Mouse (Mus musculus) hindbrain, embryonic 12.5 days (tissue): ENCODE measurements around the gene Fam228a. TPM values are rescaled to one million over a fixed set of nuclear protein-coding genes. Genes with fewer than 3 reads are reported as not detected.
"Not testable (repeated sequence)": the region's sequence is repeated elsewhere in the genome, so short reads cannot be mapped to it uniquely, and the experiment has no call there.

ENCODE experiments used
- ATAC-seq: fragments of 200-750 bp; cut with Nextera tagmentation; 2 replicates; pipeline ENCODE4 v1.8.0; 2017; ENCODE audit warnings: moderate TSS enrichment; ENCODE audit not compliant: low FRiP score
- H3K27ac ChIP-seq: fragments of 300-500 bp; sonication (generic); 2 replicates; pipeline ENCODE4 v1.5.1; 2016; ENCODE audit warnings: mild to moderate bottlenecking
- H3K27me3 ChIP-seq: fragments of 300-500 bp; sonication (generic); 2 replicates; pipeline ENCODE4 v1.6.1; 2016; ENCODE audit warnings: mild to moderate bottlenecking
- H3K36me3 ChIP-seq: fragments of 300-500 bp; sonication (generic); 2 replicates; pipeline ENCODE4 v1.6.1; 2016; ENCODE audit warnings: mild to moderate bottlenecking
- H3K4me1 ChIP-seq: fragments of 300-500 bp; sonication (generic); 2 replicates; pipeline ENCODE4 v1.6.1; 2016
- H3K4me2 ChIP-seq: fragments of 300-500 bp; sonication (generic); replicated peaks from 2 replicates; pipeline ENCODE4 v1.6.1; 2016; ENCODE audit warnings: mild to moderate bottlenecking
- H3K4me3 ChIP-seq: fragments of 300-500 bp; sonication (generic); 2 replicates; pipeline ENCODE4 v1.5.1; 2016; ENCODE audit warnings: mild to moderate bottlenecking
- H3K9ac ChIP-seq: fragments of 300-500 bp; sonication (generic); 2 replicates; pipeline ENCODE4 v1.6.1; 2016; ENCODE audit warnings: mild to moderate bottlenecking, moderate library complexity
- H3K9me3 ChIP-seq: fragments of 300-500 bp; sonication (generic); replicated peaks from 2 replicates; pipeline ENCODE4 v1.6.1; 2016; ENCODE audit warnings: mild to moderate bottlenecking
- WGBS: fragments of 180-500 bp; shearing (Covaris S2); methylation state at CpG from one replicate; pipeline ENCODE4 v1.1.7; 2016; 5-methylcytosine and 5-hydroxymethylcytosine counted together
- polyA plus RNA-seq: library from polyadenylated mRNA; unstranded; fragments of >200 nt; fragmentation: Nextera tagmentation; extraction: Ambion mirVana; gene quantifications from 2 replicates; pipeline ENCODE4 v1.2.1, GENCODE M21; 2016

Fam228a gene
- 0.33 and 0.35 TPM in 2 replicates for polyA plus RNA-seq

- no peaks in the 10 kb centered on the region for H3K9me3 ChIP-seq
- 86% methylated on average over 18 of the region's 18 CpGs for WGBS
- H3K4me1 ChIP-seq, result no peaks in the 10 kb centered on the region
- no peak within 1 kb of the TSS for H3K9ac ChIP-seq
- no peak for ATAC-seq
- H3K4me3 ChIP-seq, result no peak within 1 kb of the TSS
- H3K27ac ChIP-seq, result no peak within 1 kb of the TSS
- no peak within 1 kb of the TSS for H3K4me2 ChIP-seq
- H3K27me3 ChIP-seq, result no peaks in the 10 kb centered on the region
- H3K36me3 ChIP-seq, result no peaks in the 10 kb centered on the region
These were observed at the start of gene Fam228a for GRCm38 (mm10) chr12:4738031-4738576. Fam228a (minus strand) TSS chr12:4738430.

GRCm38 (mm10) chr12:4784466-4784865 is 46.2 kb upstream of the Fam228a start:
- no peaks in the 10 kb centered on the region for H3K36me3 ChIP-seq

GRCm38 (mm10) chr12:4783598-4783997 is 45.4 kb upstream of the Fam228a start:
- 41% methylated on average over 5 of the region's 5 CpGs for WGBS
- Histone ChIP-seq H3K4me1 (no peaks in the 10 kb centered on the region), H3K9me3 (no peaks in the 10 kb centered on the region), H3K27ac (no peak overlapping the region), H3K4me2 (no peak overlapping the region), H3K9ac (no peak overlapping the region), H3K4me3 (no peak overlapping the region), H3K27me3 (no peaks in the 10 kb centered on the region), H3K36me3 (no peaks in the 10 kb centered on the region)
- no peak for ATAC-seq

More at GRCm38 (mm10) chr12:4784466-4784865, 46.2 kb upstream of the Fam228a start:
- Histone ChIP-seq H3K9ac (no peak overlapping the region), H3K27ac (no peak overlapping the region), H3K4me3 (no peak overlapping the region), H3K27me3 (no peaks in the 10 kb centered on the region), H3K4me2 (no peak overlapping the region), H3K9me3 (no peaks in the 10 kb centered on the region), H3K4me1 (no peaks in the 10 kb centered on the region)
- 79% methylated on average over 2 of the region's 2 CpGs for WGBS
- ATAC-seq, result no peak

- 95% methylated on average over 9 of the region's 9 CpGs for whole genome bisulfite sequencing
- H3K36me3 ChIP-seq, H3K4me2 ChIP-seq, H3K4me3 ChIP-seq, H3K27ac ChIP-seq, H3K27me3 ChIP-seq, H3K9me3 ChIP-seq, H3K9ac ChIP-seq, H3K4me1 ChIP-seq, ATAC-seq: not testable (repeated sequence)
These were observed 43.6 kb upstream of the Fam228a start for GRCm38 (mm10) chr12:4781725-4782404.

- no peaks in the 10 kb centered on the region for H3K27me3 ChIP-seq
- no peak overlapping the region for H3K4me2 ChIP-seq
- H3K27ac ChIP-seq, result no peak overlapping the region
- H3K4me3 ChIP-seq, result no peak overlapping the region
- H3K36me3 ChIP-seq, result no peaks in the 10 kb centered on the region
- H3K4me1 ChIP-seq, result no peaks in the 10 kb centered on the region
- ATAC-seq, result no peak
- H3K9me3 ChIP-seq, result no peaks in the 10 kb centered on the region
- WGBS, result 85% methylated on average over 1 of the region's 1 CpGs
- no peak overlapping the region for H3K9ac ChIP-seq
These were observed 43.0 kb upstream of the Fam228a start for GRCm38 (mm10) chr12:4781270-4781669.

- Histone ChIP-seq H3K4me2 (no peak overlapping the region), H3K36me3 (no peaks in the 10 kb centered on the region), H3K4me1 (no peaks in the 10 kb centered on the region), H3K9me3 (no peaks in the 10 kb centered on the region), H3K4me3 (no peak overlapping the region), H3K27ac (no peak overlapping the region), H3K9ac (no peak overlapping the region), H3K27me3 (no peaks in the 10 kb centered on the region)
- no peak for ATAC-seq
- 74% methylated on average over 2 of the region's 2 CpGs for WGBS
These were observed 42.0 kb upstream of the Fam228a start for GRCm38 (mm10) chr12:4780245-4780644.

GRCm38 (mm10) chr12:4777734-4778133 is 39.5 kb upstream of the Fam228a start:
- Histone ChIP-seq H3K9me3 (no peaks in the 10 kb centered on the region), H3K36me3 (no peaks in the 10 kb centered on the region), H3K4me1 (no peaks in the 10 kb centered on the region), H3K27ac (no peak overlapping the region), H3K4me2 (no peak overlapping the region), H3K4me3 (no peak overlapping the region), H3K9ac (no peak overlapping the region), H3K27me3 (no peaks in the 10 kb centered on the region)
- 91% methylated on average over 6 of the region's 6 CpGs for WGBS
- ATAC-seq, result no peak

GRCm38 (mm10) chr12:4775588-4775949 is 37.3 kb upstream of the Fam228a start:
- no peak for ATAC-seq
- Histone ChIP-seq H3K27me3 (no peaks in the 10 kb centered on the region), H3K9ac (no peak overlapping the region), H3K27ac (no peak overlapping the region), H3K36me3 (no peaks in the 10 kb centered on the region), H3K4me3 (no peak overlapping the region), H3K4me2 (no peak overlapping the region), H3K9me3 (no peaks in the 10 kb centered on the region), H3K4me1 (no peaks in the 10 kb centered on the region)
- 79% methylated on average over 9 of the region's 9 CpGs for WGBS

GRCm38 (mm10) chr12:4774895-4775587 is 36.8 kb upstream of the Fam228a start:
- H3K4me2 ChIP-seq, result no peak overlapping the region
- H3K27ac ChIP-seq, result no peak overlapping the region
- H3K9me3 ChIP-seq, result no peaks in the 10 kb centered on the region
- ATAC-seq, result no peak
- no peaks in the 10 kb centered on the region for H3K36me3 ChIP-seq
- H3K27me3 ChIP-seq, result no peaks in the 10 kb centered on the region
- 94% methylated on average over 8 of the region's 8 CpGs for WGBS
- H3K4me1 ChIP-seq, result no peaks in the 10 kb centered on the region
- H3K9ac ChIP-seq, result no peak overlapping the region
- no peak overlapping the region for H3K4me3 ChIP-seq

GRCm38 (mm10) chr12:4769333-4769723 is 31.1 kb upstream of the Fam228a start:
- H3K4me1 ChIP-seq, result peaks cover 3% of the 10 kb centered on the region
- H3K4me2 ChIP-seq, result peak overlapping the region; percentile 66
- H3K27ac ChIP-seq, result peak overlapping the region; percentile 94
- no peaks in the 10 kb centered on the region for H3K9me3 ChIP-seq
- 20% methylated on average over 13 of the region's 13 CpGs for WGBS
- no peaks in the 10 kb centered on the region for H3K27me3 ChIP-seq
- peak overlapping the region; percentile 78 for H3K9ac ChIP-seq
- peak; percentile 44 for ATAC-seq
- H3K36me3 ChIP-seq, result no peaks in the 10 kb centered on the region
- peak overlapping the region; percentile 68 for H3K4me3 ChIP-seq

GRCm38 (mm10) chr12:4768492-4769332 is 30.5 kb upstream of the Fam228a start, which contains the start of the genes Pfn4 and Fam228b:
Pfn4 (plus strand) TSS chr12:4769022.
Fam228b (minus strand) TSS chr12:4769267.
- peak within 1 kb of the TSS; percentile 68 for H3K4me3 ChIP-seq
- ATAC-seq, result peak; percentile 100
- 3% methylated on average over 60 of the region's 61 CpGs for WGBS
- peak within 1 kb of the TSS; percentile 78 for H3K9ac ChIP-seq
- no peaks in the 10 kb centered on the region for H3K9me3 ChIP-seq
- peak within 1 kb of the TSS; percentile 94 for H3K27ac ChIP-seq
- H3K36me3 ChIP-seq, result no peaks in the 10 kb centered on the region
- no peaks in the 10 kb centered on the region for H3K27me3 ChIP-seq
- H3K4me1 ChIP-seq, result peaks cover 3% of the 10 kb centered on the region
- H3K4me2 ChIP-seq, result peak within 1 kb of the TSS; percentile 66

- Histone ChIP-seq H3K9me3 (no peaks in the 10 kb centered on the region), H3K4me2 (no peak overlapping the region), H3K4me1 (no peaks in the 10 kb centered on the region), H3K27me3 (no peaks in the 10 kb centered on the region), H3K36me3 (no peaks in the 10 kb centered on the region), H3K4me3 (no peak overlapping the region), H3K27ac (no peak overlapping the region), H3K9ac (no peak overlapping the region)
- no peak for ATAC-seq
- WGBS, result 93% methylated on average over 1 of the region's 1 CpGs
These were observed 18.8 kb upstream of the Fam228a start for GRCm38 (mm10) chr12:4757060-4757459.
